Mouse (Mus musculus) G1E (cell line): Measurements from ENCODE around the gene Stx4a. TPM values are rescaled to one million over a fixed set of nuclear protein-coding genes. Genes with fewer than 3 reads are reported as not detected.

ENCODE experiments used
- ATAC-seq: 2 replicates; pipeline ENCODE4 v1.8.0; 2016; ENCODE audit warnings: mild to moderate bottlenecking; ENCODE audit not compliant: insufficient number of reproducible peaks, poor library complexity, low FRiP score, severe bottlenecking; ENCODE audit errors: extremely low read depth
- DNase-seq: peaks from one replicate; pipeline ENCODE4 v3.0.0; 2012; ENCODE audit warnings: low spot score
- H3K27me3 ChIP-seq: 2 replicates; pipeline ENCODE4 v1.6.1; 2012; ENCODE audit warnings: mild to moderate bottlenecking, low read length, inconsistent platforms; ENCODE audit not compliant: insufficient read depth
- H3K36me3 ChIP-seq: replicated peaks from 2 replicates; pipeline ENCODE3; 2012; ENCODE audit warnings: mild to moderate bottlenecking, inconsistent platforms
- H3K4me1 ChIP-seq: 2 replicates; pipeline ENCODE4 v1.6.1; 2012; ENCODE audit warnings: low read depth, low read length, inconsistent platforms, mixed read lengths; ENCODE audit not compliant: insufficient read depth
- H3K4me3 ChIP-seq: 2 replicates; pipeline ENCODE4 v1.5.1; 2012; ENCODE audit warnings: low read depth, mild to moderate bottlenecking, inconsistent platforms, low read length, moderate library complexity, mixed read lengths
- H3K9me3 ChIP-seq: replicated peaks from 2 replicates; pipeline ENCODE4 v1.6.1; 2012; ENCODE audit warnings: inconsistent platforms
- CTCF ChIP-seq: IDR thresholded peaks from 2 replicates; pipeline ENCODE4 v1.5.1; 2012; ENCODE audit warnings: low read depth, low read length, inconsistent platforms, mixed read lengths
- GATA1 ChIP-seq: IDR thresholded peaks from 2 replicates; pipeline ENCODE4 v1.6.1; 2012; ENCODE audit warnings: borderline replicate concordance, low read length, inconsistent platforms, mixed read lengths
- GATA2 ChIP-seq: IDR thresholded peaks from 2 replicates; pipeline ENCODE4 v1.6.1; 2012; ENCODE audit warnings: low read depth, low read length, inconsistent platforms, borderline replicate concordance
- POLR2AphosphoS5 ChIP-seq: IDR thresholded peaks from 2 replicates; pipeline ENCODE4 v1.6.1; 2012; ENCODE audit warnings: low read depth, low read length, inconsistent platforms; ENCODE audit not compliant: insufficient replicate concordance
- TAL1 ChIP-seq: conservative IDR thresholded peaks from 2 replicates; pipeline ENCODE4 v1.6.1; 2012; ENCODE audit warnings: low read depth, low read length, inconsistent platforms, mixed read lengths
- polyA plus RNA-seq: library from polyadenylated mRNA; stranded (reverse); fragments of >175 nt; gene quantifications from 2 replicates; pipeline ENCODE4 v1.2.3, GENCODE M21; 2012
- total RNA-seq, 2 experiments: library from RNA; stranded (forward) in 1 of 2; stranded (reverse) in 1 of 2; fragments of 200-1000 nt in 1 of 2; fragments of >200 nt in 1 of 2; fragmentation: Nextera tagmentation in 1 of 2; gene quantifications; 2 replicates each; pipeline ENCODE4 v1.2.3; 2014 to 2017

The Stx4a gene
- total and polyA plus RNA-seq, 3 experiments: 36.0 to 69.9 (median 55.7) TPM

DNA sequence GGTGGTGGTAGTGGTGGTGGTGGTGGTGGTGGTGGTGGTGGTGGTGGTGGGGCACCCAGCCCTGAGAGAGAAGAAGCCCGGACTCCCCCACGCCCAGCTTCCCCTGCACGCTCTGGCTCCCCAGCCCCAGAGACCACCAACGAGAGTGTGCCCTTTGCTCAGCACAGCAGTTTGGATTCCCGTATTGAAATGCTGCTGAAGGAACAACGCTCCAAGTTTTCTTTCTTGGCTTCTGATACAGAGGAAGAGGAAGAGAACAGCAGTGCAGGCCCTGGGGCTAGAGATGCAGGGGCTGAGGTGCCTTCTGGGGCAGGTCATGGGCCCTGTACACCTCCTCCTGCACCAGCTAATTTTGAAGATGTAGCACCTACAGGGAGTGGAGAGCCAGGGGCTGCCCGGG, 38.8 kb upstream of the Stx4a start, which contains the start of gene Gm49388:
Gene Gm49388, plus strand, starts transcription at position 301 of the 400 bp plus-strand sequence.
- no peaks in the 10 kb centered on the region for H3K9me3 ChIP-seq
- H3K27me3 ChIP-seq: no peaks in the 10 kb centered on the region
- H3K36me3 ChIP-seq: peaks cover 99% of the 10 kb centered on the region
- TF ChIP-seq POLR2AphosphoS5 (no peak), GATA2 (no peak), TAL1 (no peak), CTCF (no peak), GATA1 (no peak)
- H3K4me3 ChIP-seq: no peak within 1 kb of the TSS
- no peak for DNase-seq
- peaks cover 21% of the 10 kb centered on the region for H3K4me1 ChIP-seq
- no peak for ATAC-seq

GRCm38 (mm10) chr7:127797076-127797845, 26.8 kb upstream of the Stx4a start:
- no peak for ATAC-seq
- peaks cover 48% of the 10 kb centered on the region for H3K4me1 ChIP-seq
- no peaks in the 10 kb centered on the region for H3K9me3 ChIP-seq
- TF ChIP-seq GATA2 (no peak), POLR2AphosphoS5 (no peak), GATA1 (no peak), CTCF (no peak), TAL1 (no peak)
- no peaks in the 10 kb centered on the region for H3K27me3 ChIP-seq
- H3K36me3 ChIP-seq: peaks cover 97% of the 10 kb centered on the region
- H3K4me3 ChIP-seq: no peak overlapping the region
- DNase-seq: no peak

GRCm38 (mm10) chr7:127798591-127798990, 25.5 kb upstream of the Stx4a start:
- H3K4me3 ChIP-seq: no peak overlapping the region
- H3K36me3 ChIP-seq: peaks cover 97% of the 10 kb centered on the region
- ATAC-seq (no peak), DNase-seq (no peak)
- no peaks in the 10 kb centered on the region for H3K9me3 ChIP-seq
- peaks cover 54% of the 10 kb centered on the region for H3K4me1 ChIP-seq
- no peaks in the 10 kb centered on the region for H3K27me3 ChIP-seq
- TF ChIP-seq TAL1 (no peak), POLR2AphosphoS5 (no peak), CTCF (no peak), GATA1 (no peak)

- Histone ChIP-seq H3K9me3 (no peaks in the 10 kb centered on the region), H3K4me3 (no peak overlapping the region), H3K4me1 (peaks cover 60% of the 10 kb centered on the region), H3K36me3 (peaks cover 98% of the 10 kb centered on the region), H3K27me3 (no peaks in the 10 kb centered on the region)
- ATAC-seq (no peak), DNase-seq (no peak)
- no peak for TF ChIP-seq GATA2
- no peak for TF ChIP-seq CTCF
- no peak for TF ChIP-seq TAL1
- no peak for TF ChIP-seq GATA1
- TF ChIP-seq POLR2AphosphoS5: no peak
Observed at GRCm38 (mm10) chr7:127799211-127799610, 24.9 kb upstream of the Stx4a start.

- Histone ChIP-seq H3K36me3 (peaks cover 98% of the 10 kb centered on the region), H3K9me3 (no peaks in the 10 kb centered on the region), H3K4me3 (no peak overlapping the region), H3K4me1 (peaks cover 65% of the 10 kb centered on the region), H3K27me3 (no peaks in the 10 kb centered on the region)
- TF ChIP-seq TAL1: no peak
- no peak for TF ChIP-seq GATA2
- no peak for TF ChIP-seq GATA1
- no peak for TF ChIP-seq POLR2AphosphoS5
- TF ChIP-seq CTCF: no peak
- ATAC-seq (no peak), DNase-seq (no peak)
Observed at GRCm38 (mm10) chr7:127799738-127800137, 24.4 kb upstream of the Stx4a start.

DNA sequence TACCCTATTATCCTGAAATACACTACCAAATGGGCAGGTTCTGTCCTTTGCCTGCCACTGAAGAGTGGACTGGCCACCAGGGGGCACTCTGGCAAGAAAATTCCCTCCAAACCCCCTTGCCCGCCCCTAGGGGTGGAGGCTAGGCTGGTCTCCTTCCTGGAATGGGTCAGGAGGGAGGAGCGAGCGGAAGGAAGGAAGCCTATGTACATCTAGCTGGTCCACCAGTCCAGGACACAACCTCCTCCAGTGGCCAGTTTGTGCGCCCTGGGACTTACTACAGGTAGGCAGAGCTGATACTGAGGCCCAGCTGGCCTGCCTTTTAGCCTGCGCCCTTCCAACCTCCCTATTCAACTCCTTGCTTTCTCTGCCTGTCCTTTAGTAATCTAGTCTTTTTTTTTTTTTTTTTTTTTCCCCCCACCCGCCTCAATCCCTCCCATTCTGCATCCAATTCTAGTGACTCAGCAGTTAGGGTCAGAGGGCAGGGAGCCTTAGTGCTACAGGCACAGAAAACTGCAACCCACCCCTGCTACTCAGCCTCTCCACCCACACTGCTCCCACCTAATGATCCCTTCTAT, 23.6 kb upstream of the Stx4a start, which contains the start of gene Hsd3b7:
Gene Hsd3b7, plus strand, starts transcription at position 170 of the 575 bp plus-strand sequence.
- H3K36me3 ChIP-seq: peaks cover 90% of the 10 kb centered on the region
- no peaks in the 10 kb centered on the region for H3K9me3 ChIP-seq
- DNase-seq (peak; percentile 93), ATAC-seq (peak; percentile 84)
- H3K27me3 ChIP-seq: no peaks in the 10 kb centered on the region
- peaks cover 73% of the 10 kb centered on the region for H3K4me1 ChIP-seq
- TF ChIP-seq GATA2: no peak
- TF ChIP-seq CTCF: peak; percentile 86
- peak within 1 kb of the TSS; percentile 68 for H3K4me3 ChIP-seq
